Mouse (Mus musculus): ENCODE results near the gene Gp9.

The Gp9 gene

DNA sequence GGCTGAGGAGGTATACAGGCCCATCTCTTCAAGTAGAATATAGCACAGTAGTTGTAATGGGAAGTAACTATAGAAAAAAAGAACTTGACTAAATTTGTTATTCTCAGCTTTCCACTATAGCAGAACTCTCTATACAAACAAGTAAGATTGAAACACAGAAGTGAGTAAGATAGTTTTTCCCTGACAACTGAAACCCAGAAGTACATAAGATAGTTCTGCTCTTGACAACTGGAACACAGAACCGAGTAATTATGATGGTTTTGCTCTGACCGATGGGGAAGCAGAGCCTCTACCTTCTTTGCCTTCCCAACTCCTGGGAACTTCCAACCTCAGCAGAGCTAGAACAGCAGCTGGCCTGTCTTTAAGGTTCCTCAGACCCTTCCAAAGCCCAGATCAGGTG is 31.3 kb downstream of the Gp9 start:
- DNase-seq (ENCODE audit: low read depth, low spot score): no peak

DNA sequence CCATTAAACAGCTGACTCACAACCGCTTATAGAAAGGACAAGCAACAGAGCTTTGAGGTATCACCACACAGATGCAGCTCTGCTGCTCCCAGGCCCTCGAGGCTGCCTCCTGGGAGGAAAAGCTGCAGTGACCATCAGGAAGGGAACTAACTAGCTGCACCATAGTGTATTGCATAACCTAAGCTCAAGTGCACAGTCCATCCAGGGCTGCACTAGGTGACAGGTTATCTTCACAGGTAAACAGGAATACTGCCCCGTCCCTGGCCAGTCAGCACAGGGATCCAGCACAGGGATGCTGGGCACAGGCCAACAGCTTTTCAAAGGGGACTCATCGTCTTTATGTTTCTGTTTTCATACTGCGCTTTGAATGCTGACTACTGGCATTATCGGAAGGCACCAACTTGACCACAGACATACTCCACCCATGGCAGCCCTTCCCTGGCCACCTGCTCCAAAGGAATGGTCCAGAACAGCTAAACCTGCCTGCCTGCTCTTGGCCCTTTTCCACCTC is 31.8 kb downstream of the Gp9 start:
- DNase-seq (ENCODE audit: low read depth, low spot score): no peak

DNA sequence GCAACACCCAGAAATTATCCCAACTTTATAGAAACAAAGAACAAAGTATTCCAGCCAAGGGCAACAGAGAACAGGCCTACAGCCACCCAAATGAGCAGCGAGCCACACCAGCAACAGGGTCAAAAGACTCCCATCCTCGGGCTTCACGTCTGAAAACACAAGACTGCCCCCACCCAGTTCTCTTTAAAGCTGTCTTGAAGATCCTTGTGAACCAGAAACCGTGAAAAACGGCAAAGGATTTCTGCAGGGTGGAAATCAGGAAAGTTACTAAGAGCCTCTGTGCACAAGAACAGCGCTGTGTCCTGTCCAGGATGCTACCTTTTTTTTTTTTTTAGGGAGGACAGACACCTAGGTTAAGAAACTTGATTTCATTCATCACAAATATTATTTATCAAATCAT is 32.4 kb downstream of the Gp9 start:
- DNase-seq (ENCODE audit: low read depth, low spot score): no peak

DNA sequence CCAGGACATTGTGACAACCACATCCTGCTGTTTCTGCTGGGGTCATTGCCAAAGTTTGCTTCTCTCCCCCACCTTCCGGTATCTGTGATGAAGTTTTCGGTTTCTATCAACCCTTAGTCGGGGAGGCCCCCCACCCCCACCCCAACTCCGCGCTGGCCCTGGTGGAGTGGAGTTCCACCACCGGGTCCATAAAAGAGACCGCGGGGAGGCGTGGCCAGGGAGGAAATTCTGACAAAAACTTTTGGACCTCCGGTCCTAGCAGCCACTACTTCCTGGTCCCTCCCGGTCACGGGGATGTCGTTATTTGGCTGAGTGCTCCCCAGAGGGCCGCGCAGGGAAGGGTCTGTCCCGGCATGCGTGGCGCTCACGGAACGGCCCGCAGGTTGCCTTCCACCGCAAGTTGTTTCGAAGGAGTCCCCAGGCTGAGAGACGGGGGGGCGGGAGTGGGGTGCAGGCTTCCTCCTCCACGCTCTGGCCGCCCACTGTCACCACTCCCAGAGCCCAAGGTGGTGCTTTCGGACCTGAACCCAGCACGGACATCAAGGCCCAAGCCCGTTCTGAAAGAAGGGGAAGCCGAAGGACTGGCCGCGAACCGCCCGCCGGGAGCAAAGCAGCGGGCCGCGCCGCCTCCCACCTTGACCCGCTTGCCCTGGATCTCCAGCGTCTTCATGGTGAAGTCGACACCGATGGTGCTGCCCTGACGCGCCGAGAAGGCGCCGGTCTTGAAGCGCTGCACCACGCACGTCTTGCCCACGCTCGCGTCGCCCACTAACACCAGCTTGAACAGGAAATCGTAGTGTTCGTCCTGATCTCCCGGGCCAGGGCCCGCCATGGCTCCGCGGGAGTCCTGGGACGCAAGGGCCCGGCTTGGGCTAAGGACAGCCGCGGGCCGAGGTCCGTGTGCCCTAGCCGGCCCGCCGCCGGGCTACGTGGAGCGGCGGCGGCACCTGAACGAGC is 33.1 kb downstream of the Gp9 start:
- peak; percentile 64 for DNase-seq (ENCODE audit: low read depth, low spot score)

DNA sequence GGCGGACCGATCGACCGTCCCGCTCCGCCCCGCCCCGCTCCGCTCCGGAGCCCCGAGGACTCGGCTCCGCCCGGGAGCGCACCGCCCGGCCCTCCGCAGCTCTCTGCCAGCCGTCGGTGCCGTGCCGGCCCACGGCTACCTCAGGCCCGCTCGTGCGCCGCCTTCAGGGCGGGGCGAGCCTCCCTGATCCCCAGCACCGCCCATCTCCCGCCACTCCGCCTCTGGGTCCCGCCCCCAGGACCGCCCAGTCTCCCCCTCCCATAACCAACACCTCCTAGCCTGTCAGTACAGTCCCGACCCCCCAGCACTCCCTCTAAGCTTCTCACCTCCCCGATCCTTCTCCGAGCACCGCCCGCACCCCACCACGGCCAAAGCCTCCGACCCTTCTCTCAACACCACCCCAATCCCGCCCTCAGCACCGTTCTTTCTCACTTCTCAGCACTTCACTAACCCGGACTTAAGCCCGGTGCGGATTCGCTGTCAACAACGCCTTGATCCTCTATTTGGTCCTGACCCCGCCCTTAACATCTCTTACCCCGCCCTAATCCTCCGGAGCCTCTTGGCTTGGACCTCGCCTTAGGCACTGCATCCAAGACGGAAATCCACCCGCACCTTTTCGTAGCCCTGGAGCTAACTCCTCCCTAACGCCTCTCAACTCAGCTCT is 33.9 kb downstream of the Gp9 start, which contains the start of gene Rab43:
TSS of gene Rab43 (minus strand) at position 490 of the 664 bp plus-strand sequence.
- peak; percentile 98 for DNase-seq (ENCODE audit: low read depth, low spot score)

DNA sequence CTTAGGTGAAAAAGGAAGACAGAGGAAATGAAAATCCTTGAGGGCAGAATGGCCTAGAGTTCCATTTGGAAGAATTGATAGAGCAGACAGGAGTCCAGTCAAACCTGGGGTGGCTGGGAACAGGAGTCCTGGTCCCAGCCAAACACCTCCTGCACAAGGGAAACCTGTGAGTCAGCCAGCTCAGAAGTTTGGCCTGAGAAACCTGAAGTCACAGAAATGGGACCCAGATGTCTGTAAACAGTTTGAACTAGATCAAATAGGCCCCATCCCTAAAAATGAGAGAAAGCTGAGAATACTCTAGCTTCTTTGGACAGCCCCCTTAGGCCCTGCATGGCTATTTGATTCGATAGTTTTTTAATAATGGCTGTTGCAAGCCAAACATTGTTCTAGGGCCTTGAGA is 34.8 kb downstream of the Gp9 start:
- DNase-seq (ENCODE audit: low read depth, low spot score): no peak

DNA sequence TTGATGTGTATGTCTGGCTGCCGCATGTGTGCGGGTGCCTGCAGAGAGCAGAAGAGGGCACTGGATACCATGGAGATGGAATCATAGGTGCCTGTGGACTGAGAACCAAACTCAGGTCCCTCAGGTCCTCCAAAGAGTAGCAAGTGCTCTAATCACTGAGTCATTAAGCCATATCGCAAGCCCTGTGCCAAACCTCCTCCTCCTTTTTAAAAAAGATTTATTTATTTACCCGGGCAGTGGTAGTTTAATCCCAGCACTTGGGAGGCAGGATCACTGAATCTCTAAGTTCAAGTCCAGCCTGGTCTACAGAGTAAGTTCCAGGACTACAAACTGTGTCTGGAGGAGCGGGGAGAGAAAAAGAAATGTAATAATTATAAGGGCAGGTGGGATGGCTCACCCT is 36.6 kb downstream of the Gp9 start:
- DNase-seq (ENCODE audit: low read depth, low spot score): no peak

DNA sequence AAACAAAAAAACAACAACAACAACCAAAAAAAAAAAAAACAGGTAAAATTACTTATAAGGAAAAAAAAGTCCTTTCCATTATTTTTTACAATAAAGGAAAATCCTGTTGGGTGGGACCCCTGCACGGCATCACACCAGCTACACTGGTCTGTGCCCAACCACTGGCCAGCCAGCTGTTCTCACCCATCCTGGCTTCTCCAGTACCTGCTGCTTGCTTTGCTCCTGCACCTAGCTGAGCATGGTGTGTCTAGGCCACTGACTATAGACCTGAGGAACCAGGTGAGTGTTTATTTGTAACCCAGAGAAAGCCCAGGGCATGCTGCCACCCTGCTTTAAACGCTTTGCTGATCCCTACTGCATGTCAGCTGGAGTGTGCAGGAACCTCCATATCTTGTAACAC is 42.5 kb downstream of the Gp9 start:
- no peak for DNase-seq (ENCODE audit: low read depth, low spot score)

All from R1 (cell line).